Mouse (Mus musculus): ENCODE data around the gene Arid1b. TPM values are rescaled to one million over a fixed set of nuclear protein-coding genes. Genes with fewer than 3 reads are reported as not detected.
"Not testable (repeated sequence)": the region's sequence is repeated elsewhere in the genome, so short reads cannot be mapped to it uniquely, and the experiment has no call there.

The Arid1b gene
- total RNA-seq, 4 experiments from 2014 or later, result 88.8 to 107 (median 100) TPM

DNA sequence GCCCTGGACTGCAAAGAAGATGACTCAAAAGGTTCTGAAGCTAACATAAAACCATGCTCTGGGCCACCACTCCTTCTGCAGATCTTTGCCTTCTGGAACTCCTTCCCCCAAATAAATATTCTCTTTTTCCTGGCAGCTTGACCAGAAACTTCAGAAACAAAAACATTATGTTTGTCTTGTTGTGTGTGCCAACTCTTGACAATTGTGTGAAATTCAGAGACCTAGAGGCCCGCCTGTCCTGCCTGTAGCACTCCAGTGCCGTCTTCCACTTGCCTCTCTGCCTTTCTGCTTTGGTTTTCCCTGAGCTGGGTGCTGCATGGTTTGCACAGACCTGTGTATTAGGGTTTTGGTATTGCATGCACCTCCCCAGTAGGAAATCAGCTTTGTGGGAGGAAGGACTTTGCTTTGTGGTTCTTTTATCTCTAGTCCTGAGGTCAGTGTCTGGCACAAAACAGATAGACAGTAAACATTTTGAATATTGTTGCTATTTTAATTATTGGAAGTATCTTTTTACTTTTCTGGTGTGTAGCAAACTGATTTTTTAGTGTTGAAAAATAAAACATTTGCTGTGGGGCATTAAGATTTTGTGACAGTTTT is 114.5 kb downstream of the Arid1b start:
- no peak for DNase-seq (ENCODE audit: low spot score in 2 of 2)

DNA sequence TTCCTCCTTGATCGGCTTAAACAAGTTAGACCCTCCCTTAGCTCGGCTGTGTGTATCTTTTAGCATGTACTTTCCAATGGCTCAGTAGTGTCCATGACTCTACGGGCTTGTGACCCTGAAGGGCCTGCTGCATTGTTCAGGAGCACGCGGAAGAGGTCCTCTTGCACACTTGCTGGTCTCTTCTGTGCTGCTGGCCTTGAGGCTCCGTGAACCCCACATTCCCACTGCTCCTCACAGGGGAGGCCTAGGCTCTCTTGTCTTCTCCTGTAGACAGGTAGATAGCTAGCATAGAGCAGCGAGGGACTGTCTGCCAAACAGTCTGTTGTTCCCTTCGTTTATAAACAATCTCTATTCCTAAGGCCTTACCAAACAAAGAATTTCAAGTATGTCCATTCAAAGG is 115.2 kb downstream of the Arid1b start:
- DNase-seq (ENCODE audit: low spot score in 2 of 2), result no peak

GRCm38 (mm10) chr17:5110159-5110558 is 116.0 kb downstream of the Arid1b start:
- no peak for DNase-seq (ENCODE audit: low spot score in 2 of 2)

DNA sequence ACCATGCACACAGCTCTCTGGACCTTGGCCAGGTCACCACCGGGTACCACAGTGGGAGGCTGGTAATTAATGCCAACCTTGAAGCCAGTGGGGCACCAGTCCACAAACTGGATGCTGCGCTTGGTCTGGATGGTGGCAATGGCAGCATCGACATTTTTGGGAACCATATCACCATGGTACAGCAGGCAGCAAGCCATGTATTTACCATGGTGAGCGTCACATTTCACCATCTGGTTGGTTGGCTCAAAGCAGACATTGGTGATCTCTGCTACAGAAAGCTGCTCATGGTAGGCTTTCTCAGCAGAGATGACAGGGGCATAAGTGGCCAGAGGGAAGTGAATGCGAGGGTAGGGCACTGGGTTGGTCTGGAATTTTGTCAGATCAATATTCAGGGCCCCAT is 116.8 kb downstream of the Arid1b start:
- not testable (repeated sequence) for DNase-seq (ENCODE audit: low spot score in 2 of 2)

DNA sequence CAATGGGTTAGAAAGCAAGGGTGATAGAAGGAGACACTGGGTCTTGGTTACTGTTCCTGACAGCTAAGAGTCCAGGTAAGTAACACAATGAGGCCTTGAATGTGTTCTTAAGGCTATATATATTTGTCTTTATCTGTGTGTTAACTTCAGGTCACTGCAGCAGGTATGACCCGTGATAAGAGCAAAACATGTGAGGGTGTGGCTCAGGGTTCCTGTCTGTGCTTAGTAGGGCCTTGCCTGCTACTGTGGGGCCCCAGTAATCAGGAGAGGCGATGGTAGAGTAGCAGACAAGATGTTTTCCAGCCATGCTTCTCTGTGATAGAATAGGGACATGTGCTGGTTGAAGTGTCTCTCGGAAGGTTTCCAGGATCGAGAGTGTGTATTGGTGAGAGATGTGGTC is 118.0 kb downstream of the Arid1b start:
- no peak for DNase-seq (ENCODE audit: low spot score in 2 of 2)

DNA sequence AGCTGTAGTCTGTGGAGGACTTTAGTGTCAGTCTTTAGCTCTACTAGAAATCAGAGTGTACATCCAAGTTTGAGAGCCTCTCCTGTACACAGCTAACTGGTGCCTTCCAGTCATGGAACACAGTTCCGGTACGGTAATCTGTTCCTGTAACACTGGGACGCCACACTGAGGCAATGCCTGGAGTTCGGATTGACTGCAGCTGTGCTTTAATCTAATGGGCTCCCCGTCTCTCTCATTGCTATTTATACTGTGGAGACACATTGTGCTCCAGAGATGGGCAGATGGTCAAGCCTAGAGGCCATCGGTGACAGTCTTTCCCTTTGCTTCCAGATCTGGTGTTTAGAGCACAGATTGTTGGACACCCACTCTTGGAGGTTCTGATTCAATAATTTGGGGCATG is 121.8 kb downstream of the Arid1b start:
- DNase-seq (ENCODE audit: low spot score in 2 of 2), result no peak

- DNase-seq (ENCODE audit: low spot score in 2 of 2), result no peak
Observed at GRCm38 (mm10) chr17:5116990-5117389, 122.9 kb downstream of the Arid1b start.

DNA sequence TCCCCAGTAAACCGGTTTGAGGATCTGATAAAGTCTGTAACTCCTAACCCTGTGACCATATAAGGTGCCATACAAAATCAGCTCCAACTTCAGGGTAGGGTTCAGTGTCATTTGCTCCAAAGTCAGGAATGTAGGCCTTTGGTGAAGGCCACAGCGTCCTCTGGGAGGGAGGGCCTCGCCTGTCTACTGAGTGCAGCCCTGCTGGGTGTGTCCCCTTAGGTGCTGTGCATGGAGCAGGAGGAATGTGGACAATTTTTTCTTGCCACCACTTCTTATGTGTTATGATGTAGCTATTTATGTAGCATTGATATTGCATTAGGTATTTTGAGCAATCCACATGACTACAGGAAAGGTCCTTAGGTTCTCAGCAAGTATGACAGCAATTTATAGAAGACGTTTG is 124.0 kb downstream of the Arid1b start:
- DNase-seq (ENCODE audit: low spot score in 2 of 2), result no peak

- no peak for DNase-seq (ENCODE audit: low spot score in 2 of 2)
Observed at GRCm38 (mm10) chr17:5124643-5125042, 130.5 kb downstream of the Arid1b start.

DNA sequence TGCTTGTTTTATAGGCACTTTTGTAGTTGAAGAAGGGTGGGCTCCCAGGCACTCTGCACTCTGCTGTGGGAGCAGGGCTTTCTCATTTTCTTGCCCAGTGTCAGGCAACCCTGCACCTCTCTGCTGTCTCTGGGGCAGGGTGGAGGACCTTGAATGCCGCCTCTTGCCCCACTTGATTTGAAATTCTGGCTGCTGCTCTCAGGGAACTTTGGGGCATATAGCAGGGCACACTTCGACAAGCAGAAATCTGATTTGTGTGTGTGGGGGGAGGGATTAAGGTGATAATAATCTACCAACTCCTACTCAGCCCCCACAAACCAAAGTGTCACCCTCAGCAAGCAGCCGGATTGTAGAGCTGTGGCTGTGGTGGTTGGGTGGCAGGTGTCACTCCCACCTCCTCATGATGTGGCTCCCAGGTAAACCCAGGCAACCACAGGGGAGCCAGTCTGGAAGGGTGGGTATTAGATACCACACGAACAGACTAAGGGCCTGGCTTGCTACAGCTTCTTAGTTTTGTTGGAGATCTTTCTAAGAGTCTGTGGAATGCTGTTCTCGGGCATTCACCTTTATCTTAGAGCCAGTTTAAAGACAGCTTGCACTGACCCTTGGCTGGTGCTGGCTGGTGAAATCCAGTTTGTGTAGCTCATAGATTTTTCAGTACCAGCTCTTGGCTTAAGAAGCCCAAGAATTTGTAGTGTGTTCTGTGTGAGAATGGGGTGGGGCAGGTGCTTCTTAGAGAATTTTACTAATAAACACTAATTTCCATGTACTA is 131.1 kb downstream of the Arid1b start:
- no peak for DNase-seq (ENCODE audit: low spot score in 2 of 2)

GRCm38 (mm10) chr17:5125856-5126806 is 132.0 kb downstream of the Arid1b start:
- DNase-seq (ENCODE audit: low spot score in 2 of 2), result no peak

GRCm38 (mm10) chr17:5129606-5130005 is 135.5 kb downstream of the Arid1b start:
- no peak for DNase-seq (ENCODE audit: low spot score in 2 of 2)

DNA sequence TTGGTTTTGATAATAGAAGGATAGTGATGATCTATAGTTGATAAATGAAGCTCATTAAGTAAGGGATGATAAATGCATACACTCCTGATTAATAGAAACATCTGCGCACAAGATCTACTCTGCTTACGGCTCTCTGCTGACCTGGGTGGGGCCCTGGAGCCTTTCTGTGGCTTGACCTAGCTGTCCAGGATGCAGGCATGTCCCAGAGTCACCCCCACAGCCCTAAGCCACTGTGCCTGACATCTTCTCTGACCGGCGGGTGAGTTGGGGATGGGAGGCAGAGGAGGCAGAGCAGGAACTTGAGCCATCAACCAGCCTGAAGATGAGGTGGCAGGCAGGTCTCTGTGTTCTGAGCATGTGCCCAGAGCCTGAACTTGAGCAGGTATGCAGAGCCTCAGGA is 136.0 kb downstream of the Arid1b start:
- DNase-seq (ENCODE audit: low spot score in 2 of 2), result no peak

DNA sequence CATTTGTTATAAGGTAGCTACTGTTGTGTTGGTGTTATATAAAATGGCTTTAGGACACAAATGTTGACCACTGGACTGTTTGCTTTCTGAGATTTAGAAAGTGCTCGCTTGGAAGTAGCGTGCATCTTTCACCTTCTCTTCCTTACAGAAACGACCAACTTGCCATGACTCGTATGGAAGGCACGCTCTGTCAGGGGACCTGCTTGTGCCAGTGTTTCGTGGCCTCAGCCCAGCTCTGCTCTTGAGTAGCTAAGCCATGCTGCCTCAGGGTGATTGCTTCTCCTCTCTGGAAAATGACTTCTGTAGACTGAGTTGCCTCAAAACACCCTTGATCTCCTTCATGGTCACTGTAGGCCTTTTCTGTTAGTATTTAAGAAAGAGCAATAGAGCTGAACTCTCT is 137.6 kb downstream of the Arid1b start:
- DNase-seq (ENCODE audit: low spot score in 2 of 2), result no peak

- DNase-seq (ENCODE audit: low spot score in 2 of 2), result no peak
Observed at GRCm38 (mm10) chr17:5132296-5132986, 138.3 kb downstream of the Arid1b start.

DNA sequence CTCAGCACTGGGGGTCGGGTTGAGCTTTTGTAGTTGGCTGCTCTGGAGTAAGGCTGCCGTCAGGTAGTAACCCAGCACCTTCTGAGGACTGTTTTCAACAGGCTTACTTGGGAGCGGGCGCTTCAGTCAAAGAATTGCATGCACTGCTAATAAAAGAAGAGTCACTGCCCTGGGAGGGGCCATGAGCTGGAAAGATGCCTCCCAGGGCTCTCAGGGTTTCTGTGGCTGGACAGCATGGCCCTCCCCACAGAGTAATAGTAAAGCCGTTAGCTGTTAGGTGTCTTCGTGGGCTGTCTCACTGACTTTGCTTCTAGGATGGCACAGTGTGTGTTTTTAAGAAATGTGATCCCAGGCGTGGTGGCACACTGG is 138.8 kb downstream of the Arid1b start:
- DNase-seq (ENCODE audit: low spot score in 2 of 2), result no peak

DNA sequence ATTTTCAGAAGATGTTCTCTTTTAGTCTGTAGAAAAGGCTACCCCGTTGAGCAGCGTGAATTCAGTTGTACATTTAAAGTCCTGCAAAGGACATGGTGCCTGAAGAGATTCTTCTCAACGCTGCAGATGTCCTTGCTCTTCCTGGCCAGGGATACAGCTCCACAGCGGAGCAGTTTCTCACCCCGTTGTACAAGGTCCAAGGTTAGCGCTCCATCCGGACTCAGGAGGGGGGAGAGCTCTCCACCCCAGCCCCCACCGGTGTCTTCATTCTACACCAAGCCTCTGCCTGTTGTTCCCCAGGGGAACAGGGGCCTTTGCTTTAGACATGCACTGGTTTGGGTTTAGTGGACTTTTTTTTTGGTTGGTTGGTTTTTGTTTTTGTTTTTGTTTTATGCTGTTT is 139.7 kb downstream of the Arid1b start:
- DNase-seq (ENCODE audit: low spot score in 2 of 2), result no peak

DNA sequence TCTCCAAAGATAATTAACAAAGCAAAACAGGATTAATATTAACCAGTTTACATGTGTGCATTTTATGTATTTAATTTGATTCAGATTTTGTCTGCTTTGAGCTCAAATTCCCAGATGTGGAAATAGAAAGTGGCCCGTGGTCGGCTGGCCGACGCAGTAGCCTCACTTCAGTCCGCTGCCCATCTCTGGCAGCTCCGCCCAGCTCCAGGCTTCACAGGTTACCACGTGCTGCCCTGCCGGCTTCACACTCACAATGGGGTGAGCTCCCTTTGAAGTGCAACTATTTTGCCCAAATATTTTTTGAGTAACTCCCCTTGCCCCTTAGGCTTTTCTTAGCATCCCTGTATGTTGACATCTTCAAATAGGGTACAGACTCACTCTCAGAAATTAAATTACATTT is 140.1 kb downstream of the Arid1b start:
- DNase-seq (ENCODE audit: low spot score in 2 of 2), result no peak

- DNase-seq (ENCODE audit: low spot score in 2 of 2), result no peak
Observed at GRCm38 (mm10) chr17:5137936-5138335, 143.8 kb downstream of the Arid1b start.

GRCm38 (mm10) chr17:5138641-5139205 is 144.6 kb downstream of the Arid1b start:
- peak; percentile 70 to 76 for DNase-seq (ENCODE audit: low spot score in 2 of 2)

DNA sequence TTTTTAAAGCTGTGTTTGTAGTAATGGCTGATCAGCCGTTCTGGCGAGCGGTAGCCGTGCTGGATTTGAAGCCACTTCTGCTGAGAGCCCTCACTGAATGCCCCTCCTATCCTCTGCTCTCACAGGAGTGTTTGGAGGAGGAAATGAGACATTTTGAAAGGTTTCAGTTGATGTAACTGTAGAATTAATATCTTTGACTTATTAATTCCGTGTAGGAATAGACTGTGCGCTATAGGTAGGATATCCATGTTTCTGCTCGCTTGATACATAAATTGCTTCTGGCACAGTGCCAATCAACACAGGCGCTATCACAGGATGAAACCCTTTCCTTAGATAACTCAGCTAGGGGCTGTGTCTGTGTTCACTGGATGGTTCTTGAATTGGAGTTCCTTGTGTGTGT is 145.4 kb downstream of the Arid1b start:
- DNase-seq (ENCODE audit: low spot score in 2 of 2), result no peak

All from layer of hippocampus, adult 8-10 months (tissue).